Mouse (Mus musculus) A20 (cell line): ENCODE results near the gene Kcna1.

Source experiments
- DNase-seq: peaks from one replicate; pipeline ENCODE4 v3.0.0-alpha.2; 2011; ENCODE audit warnings: low read depth, low spot score

Kcna1 gene

DNA sequence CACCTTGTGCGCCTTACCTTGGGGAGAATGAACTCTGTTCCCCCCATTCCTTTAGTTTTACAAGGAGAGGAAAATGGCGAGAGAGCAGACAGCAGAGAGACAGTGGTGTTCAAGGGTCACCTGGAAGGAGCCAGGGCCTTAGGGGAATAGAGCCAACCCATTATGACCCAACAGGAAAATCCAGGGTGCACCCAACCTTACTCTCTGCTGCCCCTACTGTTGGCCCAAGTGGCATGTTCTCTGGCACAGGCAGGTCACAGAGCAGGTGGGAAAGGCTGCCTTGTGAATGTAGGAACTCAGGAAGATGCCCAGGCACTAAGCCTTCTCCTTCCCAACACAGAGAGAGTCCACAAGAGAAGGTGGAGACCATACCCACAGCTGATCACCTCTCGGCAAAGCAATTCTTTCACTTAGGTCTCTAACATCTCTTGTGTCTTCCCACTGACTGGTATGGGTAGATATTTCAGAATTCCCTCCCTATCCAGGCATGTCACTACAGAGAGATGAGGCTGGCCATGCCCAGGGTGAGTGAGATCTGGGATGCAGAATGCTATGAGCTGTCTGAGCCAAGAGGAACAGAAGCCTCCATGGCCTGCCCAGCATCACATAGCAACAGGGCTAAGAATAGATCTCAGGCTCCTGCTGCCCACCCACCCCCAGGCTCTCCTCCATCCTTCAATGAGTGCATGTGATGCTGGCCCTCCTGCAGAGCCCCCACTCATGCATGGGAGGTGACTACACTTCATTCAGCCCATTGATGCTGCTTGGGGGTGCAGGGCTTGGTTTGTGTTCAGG, 46.8 kb downstream of the Kcna1 start:
- DNase-seq, result peak; percentile 6

GRCm38 (mm10) chr6:126597741-126598140, 48.4 kb downstream of the Kcna1 start:
- DNase-seq, result no peak

- DNase-seq, result no peak
These were observed 50.2 kb downstream of the Kcna1 start for GRCm38 (mm10) chr6:126595805-126596629.

GRCm38 (mm10) chr6:126595130-126595529, 51.1 kb downstream of the Kcna1 start:
- no peak for DNase-seq

DNA sequence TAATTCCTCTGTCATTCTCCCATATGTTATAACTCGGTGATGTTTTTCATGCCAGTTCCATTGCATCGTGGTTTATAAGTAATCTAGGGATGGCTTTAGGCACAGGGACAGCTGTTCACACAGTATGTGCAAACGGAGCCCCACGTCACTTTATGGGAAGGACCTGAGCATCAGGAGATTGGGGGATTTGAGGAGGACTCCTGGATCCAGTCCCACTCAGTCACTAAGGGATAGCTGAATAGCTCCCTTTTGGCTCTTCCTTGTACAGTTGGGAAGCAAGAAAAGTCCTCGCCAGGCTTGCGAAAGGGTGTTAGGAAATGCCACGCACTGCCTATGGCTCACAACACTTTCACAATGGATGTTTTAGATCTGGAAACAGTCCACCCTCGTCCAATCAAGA, 51.8 kb downstream of the Kcna1 start:
- DNase-seq, result no peak

GRCm38 (mm10) chr6:126593336-126593735, 52.8 kb downstream of the Kcna1 start:
- DNase-seq, result no peak
